Mouse (Mus musculus): ENCODE measurements at regions not wholly inside any gene's neighbourhood (a gene's known extent, or its start where the extent isn't known, plus 50 kb on each side); places are given as distances from the start of the nearest gene placed in this dataset.
"Not testable (repeated sequence)": the region's sequence is repeated elsewhere in the genome, so short reads cannot be mapped to it uniquely, and the experiment has no call there.

DNA sequence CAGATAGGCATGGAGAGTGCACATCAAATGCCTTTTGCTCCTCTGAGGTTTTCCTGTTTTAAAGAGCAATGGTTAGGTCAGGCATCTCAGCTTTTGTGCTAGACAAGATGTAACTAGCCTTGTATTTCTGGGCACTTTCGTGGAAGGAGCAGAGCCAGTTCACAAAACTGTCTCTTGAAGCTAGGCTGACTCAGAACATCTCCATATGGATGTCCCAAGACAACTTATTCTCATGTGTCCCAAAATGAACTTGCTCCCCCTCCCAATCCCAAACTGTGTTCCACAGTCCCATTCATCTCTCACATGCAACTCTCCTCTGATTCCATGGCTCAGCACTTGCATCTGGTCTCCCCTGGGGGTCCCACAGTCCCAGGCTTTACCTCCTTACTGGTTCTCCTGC is 135.5 kb downstream of the Snx18 start:
- Histone ChIP-seq H3K9me3 (no peaks in the 10 kb centered on the region), H3K4me3 (replicated peaks) (no peak overlapping the region), H3K4me1 (replicated peaks) (no peaks in the 10 kb centered on the region), H3K36me3 (no peaks in the 10 kb centered on the region), H3K27me3 (no peaks in the 10 kb centered on the region), H3K9ac (replicated peaks) (no peak overlapping the region), H3K27ac (no peak overlapping the region), H3K4me2 (no peak overlapping the region)
- WGBS: 90% methylated on average over 1 of the region's 1 CpGs
- ATAC-seq (ENCODE audit: insufficient number of reproducible peaks, insufficient read depth, low FRiP score, low TSS enrichment, low read depth): no peak

DNA sequence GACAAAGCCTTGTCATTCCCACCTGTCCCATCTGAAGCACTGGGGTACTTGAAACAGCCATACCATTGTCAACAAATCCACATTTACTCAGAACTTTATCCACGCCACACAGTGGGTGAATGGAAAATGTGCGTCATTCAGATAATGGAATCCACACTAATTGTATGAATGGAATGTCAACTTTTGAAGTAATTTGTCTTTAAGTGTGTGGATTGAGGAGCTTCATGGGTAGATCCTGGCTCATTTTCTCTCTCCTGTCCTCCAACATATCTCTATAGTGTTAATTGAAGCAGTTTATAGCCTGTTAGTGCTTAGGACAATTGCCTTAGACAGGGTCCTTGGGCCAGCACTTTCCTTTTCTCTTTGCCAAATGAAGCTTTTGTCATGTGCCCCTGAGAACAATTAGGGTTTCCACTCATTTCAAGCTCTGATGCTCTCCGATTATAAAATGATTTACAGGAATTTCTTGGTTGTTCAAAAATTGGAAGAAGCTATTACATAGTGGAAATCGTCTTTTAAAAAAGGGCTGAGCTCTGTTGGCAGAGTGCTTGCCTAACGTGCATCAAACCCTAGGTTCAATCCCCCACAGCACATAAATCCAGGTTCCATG is 140.4 kb downstream of the Snx18 start:
- WGBS: 83% methylated on average over 5 of the region's 5 CpGs
- H3K27me3 ChIP-seq: no peaks in the 10 kb centered on the region
- ATAC-seq (ENCODE audit: insufficient number of reproducible peaks, insufficient read depth, low FRiP score, low TSS enrichment, low read depth): no peak

DNA sequence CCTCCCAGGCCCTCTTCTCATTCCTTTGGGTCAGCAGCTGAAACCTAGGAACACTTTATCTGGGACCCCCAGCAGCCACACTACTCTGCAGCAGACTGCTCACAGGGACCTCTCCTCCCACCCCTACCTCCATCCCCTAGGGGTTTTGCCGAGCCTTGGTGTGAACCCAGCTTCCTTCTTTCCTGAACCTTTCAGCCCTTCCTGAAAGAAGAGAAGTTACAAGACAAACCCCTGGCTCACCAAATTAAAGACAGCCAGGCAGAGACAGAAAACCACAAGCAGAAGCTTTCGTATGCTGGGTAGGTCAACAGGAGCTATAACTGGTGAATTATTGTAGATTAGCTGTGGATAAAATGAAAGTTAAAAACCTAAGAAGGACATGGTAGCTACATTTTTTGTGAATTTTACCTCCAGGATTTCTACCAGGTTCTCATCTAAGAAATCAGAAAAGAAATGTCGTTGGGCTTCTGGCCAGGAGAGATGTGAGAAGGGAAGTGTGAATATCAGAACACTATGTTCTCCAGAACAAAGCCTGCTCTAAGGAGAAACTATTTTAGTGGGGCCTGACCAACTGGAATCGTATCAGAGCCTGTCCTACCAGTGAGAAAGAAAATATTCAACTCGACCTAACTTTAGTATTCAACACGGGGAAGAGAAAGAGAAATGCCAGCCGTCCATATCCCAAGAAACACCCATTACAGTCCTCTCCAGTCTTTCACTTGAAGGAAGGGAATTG is 147.4 kb downstream of the Snx18 start:
- Histone ChIP-seq H3K9me3 (0 out of 2 replicates have a peak, but pooled peaks cover 3% of the 10 kb centered on the region), H3K27me3 (no peaks in the 10 kb centered on the region), H3K4me3 (replicated peaks) (no peak overlapping the region), H3K4me1 (replicated peaks) (no peaks in the 10 kb centered on the region), H3K9ac (replicated peaks) (no peak overlapping the region), H3K36me3 (no peaks in the 10 kb centered on the region), H3K4me2 (no peak overlapping the region), H3K27ac (no peak overlapping the region)
- no peak for ATAC-seq (ENCODE audit: insufficient number of reproducible peaks, insufficient read depth, low FRiP score, low TSS enrichment, low read depth)
- WGBS: 74% methylated on average over 7 of the region's 7 CpGs

More for the DNA sequence above, 140.4 kb downstream of the Snx18 start:
- no peaks in the 10 kb centered on the region for H3K4me1 ChIP-seq (replicated peaks)
- H3K4me2 ChIP-seq: no peak overlapping the region
- no peaks in the 10 kb centered on the region for H3K36me3 ChIP-seq
- no peaks in the 10 kb centered on the region for H3K9me3 ChIP-seq
- no peak overlapping the region for H3K4me3 ChIP-seq (replicated peaks)
- no peak overlapping the region for H3K9ac ChIP-seq (replicated peaks)
- H3K27ac ChIP-seq: no peak overlapping the region

- H3K4me1 ChIP-seq (replicated peaks): no peaks in the 10 kb centered on the region
- H3K27me3 ChIP-seq: no peaks in the 10 kb centered on the region
- no peak overlapping the region for H3K4me2 ChIP-seq
- no peak overlapping the region for H3K9ac ChIP-seq (replicated peaks)
- ATAC-seq (ENCODE audit: insufficient number of reproducible peaks, insufficient read depth, low FRiP score, low TSS enrichment, low read depth): no peak
- H3K9me3 ChIP-seq: no peaks in the 10 kb centered on the region
- no peak overlapping the region for H3K27ac ChIP-seq
- H3K36me3 ChIP-seq: no peaks in the 10 kb centered on the region
- 77% methylated on average over 10 of the region's 10 CpGs for WGBS
- H3K4me3 ChIP-seq (replicated peaks): no peak overlapping the region
Measured at GRCm38 (mm10) chr13:113464190-113465064, 153.9 kb downstream of the Snx18 start.

DNA sequence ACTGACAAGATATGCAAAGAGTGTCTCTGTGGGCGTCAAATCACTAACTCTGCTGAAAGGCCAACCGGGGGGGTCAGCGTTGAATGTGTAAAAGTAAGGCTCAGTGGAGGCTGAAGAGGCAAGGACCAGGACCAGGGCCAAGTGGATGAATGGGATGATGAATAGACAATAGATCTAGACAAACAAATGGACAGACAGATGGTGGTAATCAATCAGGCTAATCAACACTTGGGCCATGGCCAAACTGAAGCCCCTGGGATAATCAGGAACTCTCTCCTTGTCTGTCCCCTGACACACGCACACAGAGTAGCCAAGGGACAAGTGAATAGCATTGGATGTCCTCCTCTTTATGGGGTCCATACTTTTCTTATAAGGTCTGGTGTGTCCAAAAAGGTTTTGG is 154.9 kb downstream of the Snx18 start:
- Histone ChIP-seq H3K4me3 (replicated peaks) (no peak overlapping the region), H3K9ac (replicated peaks) (no peak overlapping the region), H3K4me1 (replicated peaks) (no peaks in the 10 kb centered on the region), H3K9me3 (no peaks in the 10 kb centered on the region), H3K4me2 (no peak overlapping the region), H3K27me3 (no peaks in the 10 kb centered on the region), H3K36me3 (no peaks in the 10 kb centered on the region), H3K27ac (no peak overlapping the region)
- no peak for ATAC-seq (ENCODE audit: insufficient number of reproducible peaks, insufficient read depth, low FRiP score, low TSS enrichment, low read depth)
- 77% methylated on average over 4 of the region's 4 CpGs for WGBS

DNA sequence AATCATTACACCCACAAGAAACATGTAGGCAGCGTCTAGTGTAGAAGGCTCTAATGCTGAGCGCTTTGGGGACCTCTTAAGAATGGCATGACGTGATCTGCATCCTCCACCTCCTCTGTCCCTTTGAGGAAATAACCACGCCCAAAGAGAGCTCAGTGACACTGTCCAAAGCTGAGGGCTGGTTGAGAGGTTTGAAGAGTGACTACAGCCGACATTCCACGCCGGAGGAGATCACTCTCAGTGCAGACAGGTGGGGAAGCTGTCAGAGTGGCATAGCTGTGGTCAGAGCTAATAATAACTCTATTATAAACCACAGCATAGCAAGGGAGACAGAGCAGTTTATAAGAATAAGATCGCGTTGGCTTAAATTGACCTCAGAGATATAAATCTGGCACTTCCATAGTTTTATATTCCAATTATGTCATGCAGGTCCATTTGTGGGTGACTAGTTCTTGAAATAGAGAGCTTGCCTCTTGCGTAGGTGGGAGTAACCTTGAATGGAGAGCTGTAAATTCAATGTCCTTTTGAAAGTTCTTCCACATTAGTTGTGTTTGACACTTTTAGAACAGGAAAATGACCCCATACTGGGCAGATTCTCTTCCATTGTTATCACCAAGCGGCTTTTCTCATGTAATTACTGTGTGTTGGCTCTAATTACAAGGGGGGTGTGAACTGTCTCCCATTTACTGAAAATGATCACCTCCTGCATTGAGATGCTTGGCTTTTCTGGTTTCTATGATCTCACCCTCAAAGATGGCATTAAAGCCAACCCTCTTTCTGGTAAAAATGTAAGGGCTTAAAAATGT is 161.7 kb downstream of the BC067074 start:
- Histone ChIP-seq H3K27me3 (0 out of 2 replicates have a peak, but pooled peaks cover 2% of the 10 kb centered on the region), H3K36me3 (no peaks in the 10 kb centered on the region), H3K4me1 (replicated peaks) (no peaks in the 10 kb centered on the region), H3K4me3 (replicated peaks) (no peak overlapping the region), H3K9ac (replicated peaks) (no peak overlapping the region), H3K27ac (no peak overlapping the region), H3K4me2 (no peak overlapping the region), H3K9me3 (no peaks in the 10 kb centered on the region)
- WGBS: 67% methylated on average over 11 of the region's 11 CpGs
- ATAC-seq (ENCODE audit: insufficient number of reproducible peaks, insufficient read depth, low FRiP score, low TSS enrichment, low read depth): no peak

GRCm38 (mm10) chr13:113448378-113448777 is 155.4 kb downstream of the BC067074 start:
- H3K4me1 ChIP-seq (replicated peaks): no peaks in the 10 kb centered on the region
- no peak overlapping the region for H3K27ac ChIP-seq
- 88% methylated on average over 1 of the region's 1 CpGs for WGBS
- no peaks in the 10 kb centered on the region for H3K36me3 ChIP-seq
- H3K4me2 ChIP-seq: no peak overlapping the region
- no peak for ATAC-seq (ENCODE audit: insufficient number of reproducible peaks, insufficient read depth, low FRiP score, low TSS enrichment, low read depth)
- no peak overlapping the region for H3K9ac ChIP-seq (replicated peaks)
- no peak overlapping the region for H3K4me3 ChIP-seq (replicated peaks)
- H3K9me3 ChIP-seq: no peaks in the 10 kb centered on the region
- no peaks in the 10 kb centered on the region for H3K27me3 ChIP-seq

GRCm38 (mm10) chr13:113446226-113446625 is 153.3 kb downstream of the BC067074 start:
- 73% methylated on average over 5 of the region's 5 CpGs for WGBS
- Histone ChIP-seq H3K4me1 (replicated peaks) (no peaks in the 10 kb centered on the region), H3K9me3 (no peaks in the 10 kb centered on the region), H3K4me2 (no peak overlapping the region), H3K27me3 (no peaks in the 10 kb centered on the region), H3K9ac (replicated peaks) (no peak overlapping the region), H3K4me3 (replicated peaks) (no peak overlapping the region), H3K27ac (no peak overlapping the region), H3K36me3 (no peaks in the 10 kb centered on the region)
- no peak for ATAC-seq (ENCODE audit: insufficient number of reproducible peaks, insufficient read depth, low FRiP score, low TSS enrichment, low read depth)

- not testable (repeated sequence) for H3K4me1 ChIP-seq (replicated peaks); H3K27me3 ChIP-seq; H3K36me3 ChIP-seq; H3K4me2 ChIP-seq; H3K4me3 ChIP-seq (replicated peaks); H3K27ac ChIP-seq; ATAC-seq (ENCODE audit: insufficient number of reproducible peaks, insufficient read depth, low FRiP score, low TSS enrichment, low read depth); H3K9ac ChIP-seq (replicated peaks); H3K9me3 ChIP-seq
- 85% methylated on average over 2 of the region's 2 CpGs for WGBS
Measured at GRCm38 (mm10) chr13:113444481-113444880, 151.5 kb downstream of the BC067074 start.

- Histone ChIP-seq H3K4me1 (replicated peaks) (peaks cover 4% of the 10 kb centered on the region; the same call in 1 of the 2 replicates), H3K9me3 (no peaks in the 10 kb centered on the region), H3K9ac (replicated peaks) (no peak overlapping the region), H3K36me3 (no peaks in the 10 kb centered on the region), H3K27me3 (no peaks in the 10 kb centered on the region), H3K27ac (no peak overlapping the region), H3K4me2 (no peak overlapping the region), H3K4me3 (replicated peaks) (no peak overlapping the region)
- ATAC-seq (ENCODE audit: insufficient number of reproducible peaks, insufficient read depth, low FRiP score, low TSS enrichment, low read depth): no peak
- WGBS: 90% methylated on average over 8 of the region's 8 CpGs
Measured at GRCm38 (mm10) chr13:113443078-113443477, 150.1 kb downstream of the BC067074 start.
